Mouse (Mus musculus): ENCODE measurements at regions not wholly inside any gene's neighbourhood (a gene's known extent, or its start where the extent isn't known, plus 50 kb on each side); places are given as distances from the start of the nearest gene placed in this dataset.

- no peak for DNase-seq (ENCODE audit: low read depth)
These were observed 315.5 kb upstream of the Kazn start for GRCm38 (mm10) chr4:142554716-142555115.

GRCm38 (mm10) chr4:142545871-142546270 lies 306.7 kb upstream of the Kazn start:
- DNase-seq (ENCODE audit: low read depth) = no peak

- no peak for DNase-seq (ENCODE audit: low read depth)
These were observed 306.0 kb upstream of the Kazn start for GRCm38 (mm10) chr4:142545187-142545586.

- DNase-seq (ENCODE audit: low read depth) = no peak
These were observed 305.5 kb upstream of the Kazn start for GRCm38 (mm10) chr4:142544736-142545135.

GRCm38 (mm10) chr4:142539200-142539750 lies 300.1 kb upstream of the Kazn start:
- no peak for DNase-seq (ENCODE audit: low read depth)

GRCm38 (mm10) chr4:142527080-142527479 lies 287.9 kb upstream of the Kazn start:
- no peak for DNase-seq (ENCODE audit: low read depth)

- DNase-seq (ENCODE audit: low read depth) = no peak
These were observed 278.6 kb upstream of the Kazn start for GRCm38 (mm10) chr4:142517478-142518455.

GRCm38 (mm10) chr4:142514751-142515150 lies 275.6 kb upstream of the Kazn start:
- no peak for DNase-seq (ENCODE audit: low read depth)

GRCm38 (mm10) chr4:142509386-142509785 lies 270.2 kb upstream of the Kazn start:
- DNase-seq (ENCODE audit: low read depth) = no peak

GRCm38 (mm10) chr4:142506383-142507211 lies 267.4 kb upstream of the Kazn start:
- DNase-seq (ENCODE audit: low read depth) = no peak

- no peak for DNase-seq (ENCODE audit: low read depth)
These were observed 264.6 kb upstream of the Kazn start for GRCm38 (mm10) chr4:142503761-142504160.

- no peak for DNase-seq (ENCODE audit: low read depth)
These were observed 262.0 kb upstream of the Kazn start for GRCm38 (mm10) chr4:142501177-142501576.

- DNase-seq (ENCODE audit: low read depth) = no peak
These were observed 261.3 kb upstream of the Kazn start for GRCm38 (mm10) chr4:142500541-142500940.

GRCm38 (mm10) chr4:142496605-142497004 lies 257.4 kb upstream of the Kazn start:
- no peak for DNase-seq (ENCODE audit: low read depth)

GRCm38 (mm10) chr4:142492926-142493492 lies 253.8 kb upstream of the Kazn start:
- no peak for DNase-seq (ENCODE audit: low read depth)

- DNase-seq (ENCODE audit: low read depth) = no peak
These were observed 246.7 kb upstream of the Kazn start for GRCm38 (mm10) chr4:142485784-142486423.

- DNase-seq (ENCODE audit: low read depth) = no peak
These were observed 236.4 kb upstream of the Kazn start for GRCm38 (mm10) chr4:142475632-142476031.

- DNase-seq (ENCODE audit: low read depth) = no peak
These were observed 235.4 kb upstream of the Kazn start for GRCm38 (mm10) chr4:142474626-142475025.

- DNase-seq (ENCODE audit: low read depth) = no peak
These were observed 234.8 kb upstream of the Kazn start for GRCm38 (mm10) chr4:142474018-142474417.

- no peak for DNase-seq (ENCODE audit: low read depth)
These were observed 234.1 kb upstream of the Kazn start for GRCm38 (mm10) chr4:142473284-142473683.

GRCm38 (mm10) chr4:142472332-142472731 lies 233.1 kb upstream of the Kazn start:
- no peak for DNase-seq (ENCODE audit: low read depth)

- DNase-seq (ENCODE audit: low read depth) = no peak
These were observed 231.6 kb upstream of the Kazn start for GRCm38 (mm10) chr4:142470784-142471183.
